Mouse (Mus musculus): ENCODE results near the gene Atp5j2.

- TF ChIP-seq CTCF (IDR thresholded peaks at IDR 0.05): no peak
- TF ChIP-seq POLR2A (IDR thresholded peaks at IDR 0.05; ENCODE audit: insufficient read depth, low read depth, low read length): no peak
Measured at GRCm38 (mm10) chr5:145213505-145213904, 21.6 kb upstream of the Atp5j2 start.
